Mouse (Mus musculus): ENCODE results near the gene Smarcb1.
A peak's percentile ranks its signal among the peaks of the same experiment; 100 is the strongest.

Gene Smarcb1

DNA sequence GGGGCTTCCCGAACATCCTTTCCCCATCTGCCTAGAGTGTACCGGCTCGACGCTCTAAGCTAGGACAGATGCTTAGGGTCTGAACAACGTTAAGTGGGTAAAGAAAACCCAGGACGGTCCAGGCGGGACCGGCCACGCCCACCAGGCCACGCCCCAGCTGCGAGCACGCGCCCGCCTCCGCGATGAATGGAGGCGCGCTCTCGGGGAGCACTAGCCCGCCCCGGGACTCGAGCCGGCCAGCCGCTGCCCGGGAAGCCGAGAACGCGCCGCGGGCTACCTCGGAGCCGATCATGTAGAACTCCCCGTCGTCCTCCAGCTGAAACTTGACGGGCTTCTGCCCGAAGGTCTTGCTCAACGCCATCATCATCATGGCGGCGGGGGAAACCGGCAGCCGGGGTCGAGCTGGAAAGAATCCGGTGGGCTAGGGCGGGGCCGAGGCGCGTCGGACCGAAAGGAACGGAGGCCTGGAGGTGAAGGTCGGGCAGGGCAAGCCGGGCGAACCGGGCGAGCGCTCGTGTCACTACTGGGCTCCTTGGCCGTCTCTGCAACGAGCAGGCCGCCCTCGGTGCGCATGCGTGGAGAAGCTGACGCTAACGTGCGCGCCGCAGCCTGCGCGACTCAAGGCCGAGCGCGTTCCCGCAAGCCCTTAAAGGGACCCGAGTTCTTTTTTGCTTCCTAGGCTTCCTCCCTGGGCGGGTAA lies at the start of gene Smarcb1:
Smarcb1 (minus strand) TSS at position 592 of the 700 bp plus-strand sequence.
- peak; percentile 95 for DNase-seq (ENCODE audit: low spot score)

DNA sequence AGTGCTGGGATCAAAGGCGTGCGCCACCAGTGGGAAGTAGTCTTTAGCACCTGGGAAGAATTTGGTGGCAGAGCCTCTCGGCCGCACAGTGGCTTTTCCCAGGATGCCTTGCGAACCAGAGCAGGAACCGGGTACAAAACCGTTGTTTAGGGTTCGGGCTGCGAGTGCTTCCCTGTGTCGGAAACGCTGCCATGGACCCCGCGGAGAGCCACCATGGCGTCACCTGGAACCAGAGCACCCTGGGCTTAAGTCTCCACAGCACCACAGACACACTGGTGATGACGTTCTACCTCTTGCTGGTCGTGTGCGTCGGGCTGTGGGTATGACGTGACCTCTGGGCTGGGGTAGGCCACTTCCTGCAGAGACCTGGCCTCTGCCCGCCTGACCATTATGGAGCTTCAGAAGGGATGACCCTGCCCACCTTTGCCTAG lies 33.0 kb upstream of the Smarcb1 start, which contains the start of gene Gm5134:
Gm5134 (plus strand) TSS at position 134 of the 431 bp plus-strand sequence.
- no peak for DNase-seq (ENCODE audit: low spot score)

DNA sequence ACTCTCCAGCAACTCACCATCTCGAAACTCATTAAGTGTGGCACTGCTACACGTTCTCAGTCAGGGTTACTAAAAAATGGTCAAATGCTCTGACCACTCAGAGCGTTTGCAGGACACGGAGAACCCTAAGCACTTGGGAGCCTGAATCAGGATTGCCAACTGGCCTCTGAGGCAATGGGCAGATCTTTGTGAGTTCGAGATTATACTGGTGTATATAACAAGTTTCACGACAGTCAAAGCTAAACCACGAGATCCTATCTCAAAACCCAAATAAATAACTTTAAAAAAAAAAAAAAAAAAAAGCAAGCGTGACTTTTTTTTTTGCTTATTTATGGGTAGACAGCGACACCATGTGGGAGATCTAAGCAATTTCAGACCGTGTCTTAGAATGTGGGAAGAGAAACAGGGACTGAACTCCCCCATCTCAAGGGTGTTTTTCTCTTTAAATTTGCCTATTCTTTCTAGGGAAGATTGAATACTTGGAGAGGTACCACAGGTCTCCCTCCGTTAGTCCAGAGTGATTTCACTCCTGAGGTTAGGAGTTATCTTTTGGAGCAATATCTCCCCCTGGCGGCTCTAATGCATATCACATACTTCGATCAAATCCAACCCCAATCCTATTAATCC lies 30.1 kb upstream of the Smarcb1 start:
- peak; percentile 70 for DNase-seq (ENCODE audit: low spot score)

DNA sequence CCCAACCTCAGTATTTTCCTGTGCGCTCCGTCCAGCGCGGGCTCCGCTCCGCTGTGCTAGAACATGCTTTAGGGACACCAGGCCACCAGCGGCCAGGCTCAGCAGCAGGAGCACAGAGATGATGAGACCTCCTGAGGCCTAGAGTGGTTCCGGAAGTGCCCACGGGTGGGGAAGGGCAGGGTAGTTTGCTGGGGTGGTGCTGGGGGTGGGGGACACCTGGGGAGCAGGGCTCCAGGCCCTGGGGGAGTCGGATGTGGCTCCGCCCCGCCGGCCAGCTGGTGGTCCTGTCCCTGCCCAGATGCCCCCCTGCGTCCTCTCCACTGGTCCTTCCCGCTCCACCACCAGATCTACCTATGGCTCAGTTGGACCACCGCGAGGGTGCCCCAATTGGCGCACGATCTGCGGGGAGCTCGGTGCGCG lies 29.4 kb upstream of the Smarcb1 start:
- no peak for DNase-seq (ENCODE audit: low spot score)

DNA sequence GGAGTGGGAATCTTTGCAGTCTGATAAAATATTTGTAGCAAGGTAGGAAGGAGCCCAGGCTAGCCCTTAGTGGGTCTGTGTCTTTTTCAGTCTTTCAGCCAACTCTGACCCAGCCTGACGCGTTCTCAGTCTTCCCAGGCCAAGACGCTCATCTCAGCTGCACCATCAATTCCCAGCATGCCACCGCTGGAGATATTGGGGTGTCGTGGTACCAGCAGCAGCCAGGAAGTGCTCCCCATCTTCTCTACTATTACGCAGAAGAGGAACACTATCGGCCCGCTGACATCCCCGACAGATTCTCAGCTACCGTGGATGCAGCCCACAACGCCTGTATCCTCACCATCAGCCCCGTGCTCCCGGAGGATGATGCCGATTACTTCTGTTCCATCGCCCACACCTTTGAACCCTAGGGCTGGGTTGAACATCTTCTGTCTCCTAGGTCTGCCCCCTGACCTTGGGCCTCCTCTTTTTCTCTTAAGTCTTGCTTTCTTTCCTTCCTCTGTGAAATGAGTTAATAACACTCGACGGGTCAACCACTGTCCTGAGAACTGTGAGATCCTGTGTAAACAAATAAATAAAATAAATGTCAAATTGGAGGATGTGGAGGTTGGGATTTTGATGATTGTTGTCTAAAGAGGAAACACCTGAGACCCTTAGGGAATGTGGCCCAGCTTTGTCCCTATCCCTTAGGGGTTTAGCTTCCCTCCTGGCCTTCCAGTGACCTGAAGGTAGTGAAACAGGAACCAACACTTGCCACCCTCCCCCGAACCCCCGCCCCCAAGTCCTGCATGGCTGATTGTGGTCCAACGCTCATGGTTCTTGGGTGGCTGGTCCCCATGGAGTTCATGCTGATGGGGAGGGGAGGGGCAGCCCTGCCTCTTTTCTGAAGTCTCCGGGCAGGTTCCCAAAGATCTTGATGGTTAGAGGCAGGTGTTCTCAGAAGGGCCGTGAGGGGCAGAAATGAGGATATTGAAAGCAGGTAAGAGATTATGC lies 27.9 kb upstream of the Smarcb1 start:
- no peak for DNase-seq (ENCODE audit: low spot score)

DNA sequence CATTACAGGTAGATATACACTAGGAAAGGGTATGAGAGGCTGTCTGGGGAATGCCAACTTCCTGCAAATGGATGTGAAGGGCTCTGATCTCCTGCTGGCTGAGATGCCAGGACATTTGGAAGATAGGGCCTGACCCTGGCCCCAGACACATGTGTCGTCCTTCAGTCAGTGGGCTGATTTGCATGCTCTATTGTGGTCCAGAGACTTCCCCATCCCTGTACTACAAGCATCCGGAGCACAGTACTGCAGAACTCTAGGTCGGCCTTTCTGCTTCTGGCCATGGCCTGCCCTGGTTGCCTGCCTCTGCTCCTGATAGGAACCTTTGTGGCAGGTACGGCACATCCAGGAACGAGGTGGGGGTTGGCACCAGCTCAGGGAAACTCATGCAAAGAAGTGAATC lies 26.7 kb upstream of the Smarcb1 start:
- DNase-seq (ENCODE audit: low spot score), result no peak

DNA sequence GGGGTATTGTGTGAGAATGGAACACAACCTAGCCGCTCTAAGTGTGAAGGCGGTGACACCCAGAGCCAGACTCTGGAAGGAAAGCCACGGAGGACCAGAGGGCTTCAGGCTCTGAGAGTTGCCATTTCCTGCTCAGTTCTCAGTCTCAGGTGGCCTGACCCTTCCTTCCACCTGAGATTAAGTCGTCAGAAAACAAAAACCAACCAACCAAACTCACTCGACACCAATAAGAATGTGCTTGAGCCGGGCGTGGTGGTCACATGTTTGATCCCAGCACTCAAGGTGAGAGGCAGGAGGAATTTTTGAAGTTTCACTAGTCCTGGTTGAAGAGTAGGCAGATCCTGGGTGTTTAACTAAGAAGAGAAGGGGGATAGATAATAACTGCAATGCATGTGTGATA lies 24.5 kb upstream of the Smarcb1 start:
- no peak for DNase-seq (ENCODE audit: low spot score)

DNA sequence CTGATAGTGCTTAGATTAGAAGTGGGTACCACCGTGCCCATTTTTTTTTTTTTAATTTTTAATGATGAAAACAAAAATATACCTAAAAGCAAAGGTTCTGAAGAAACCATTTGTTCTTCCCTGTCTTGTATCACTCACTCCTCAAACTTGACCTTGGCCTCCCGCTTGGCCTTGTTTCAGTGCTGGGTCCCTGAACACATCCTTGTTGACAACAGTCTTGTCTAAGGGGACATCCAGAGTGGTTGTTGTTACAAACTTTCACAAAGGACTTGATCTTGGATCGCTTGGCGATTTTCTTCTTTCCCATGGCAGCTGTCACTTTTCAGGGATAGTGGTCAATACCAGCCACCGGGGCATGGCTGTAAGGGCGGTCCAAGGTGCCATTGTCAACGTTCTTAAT lies 23.8 kb upstream of the Smarcb1 start:
- no peak for DNase-seq (ENCODE audit: low spot score)

DNA sequence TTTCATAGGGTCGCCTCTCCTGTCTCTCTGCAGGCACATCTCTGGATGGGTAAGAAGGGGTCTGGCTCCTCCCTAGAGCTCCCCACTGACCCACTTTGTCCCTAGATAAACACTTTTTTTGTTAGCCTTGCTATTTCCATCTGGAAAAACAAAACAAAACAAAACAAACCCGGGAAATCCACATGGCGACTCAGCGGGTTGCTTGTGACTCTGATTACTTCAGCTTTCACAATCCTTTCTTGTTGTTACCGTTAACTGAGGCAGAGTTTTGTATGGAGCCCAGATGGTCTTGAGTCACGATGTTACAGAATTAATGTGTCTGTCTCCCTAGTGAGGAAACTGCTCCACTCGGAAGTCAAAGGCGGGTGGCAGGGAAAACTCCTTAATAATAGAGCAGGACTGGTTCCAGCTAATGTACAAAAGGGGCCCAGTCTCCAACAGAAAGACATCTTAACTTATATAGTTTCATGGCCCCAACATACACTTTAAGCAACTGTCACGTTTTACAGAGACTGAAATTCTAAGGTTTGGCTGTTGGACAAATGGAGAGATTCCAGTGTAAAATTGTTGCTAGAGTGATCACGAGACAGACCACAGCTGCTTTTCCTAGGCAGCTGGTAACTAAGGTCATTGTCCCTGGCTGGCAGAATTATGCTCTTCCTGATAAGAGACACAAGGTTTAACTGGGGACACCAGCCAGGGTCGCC lies 22.8 kb upstream of the Smarcb1 start:
- no peak for DNase-seq (ENCODE audit: low spot score)

DNA sequence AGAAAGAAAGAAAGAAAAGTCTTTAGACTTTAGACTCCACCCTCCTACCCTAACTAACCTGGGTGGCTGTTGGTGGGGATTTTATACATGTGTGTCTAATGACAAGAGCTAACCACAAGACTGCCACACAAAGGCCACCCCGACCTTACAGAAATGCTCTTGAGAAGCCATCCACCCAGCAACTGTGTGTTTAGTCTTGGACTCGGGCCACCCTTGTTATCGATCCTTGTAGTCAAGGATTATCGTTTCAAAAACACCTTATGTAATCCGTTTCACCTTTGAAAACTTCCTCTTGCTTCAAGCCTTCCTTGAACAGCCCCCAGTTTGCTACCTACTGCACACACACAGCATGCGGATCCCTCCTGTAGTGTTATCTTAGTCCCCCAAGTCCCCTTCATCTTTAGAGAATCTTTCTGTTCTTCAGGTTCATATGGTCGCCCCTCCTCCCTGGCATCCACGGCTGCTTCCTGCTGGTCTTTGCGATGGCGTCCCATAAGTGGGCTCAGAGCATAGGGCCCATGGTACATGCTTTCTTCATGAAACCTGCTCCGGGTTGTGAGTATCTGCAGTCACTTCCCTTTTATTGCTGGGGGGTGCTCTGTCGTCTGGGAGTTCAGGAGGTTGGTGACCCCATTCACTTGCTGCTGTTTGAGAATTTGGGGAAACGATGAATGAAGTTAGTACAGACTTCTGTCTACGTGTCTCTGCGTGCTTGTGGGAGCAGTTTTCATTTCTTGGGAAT lies 21.5 kb upstream of the Smarcb1 start, which contains the start of gene Vpreb3:
Vpreb3 (plus strand) TSS at position 322 of the 742 bp plus-strand sequence.
- DNase-seq (ENCODE audit: low spot score), result no peak

DNA sequence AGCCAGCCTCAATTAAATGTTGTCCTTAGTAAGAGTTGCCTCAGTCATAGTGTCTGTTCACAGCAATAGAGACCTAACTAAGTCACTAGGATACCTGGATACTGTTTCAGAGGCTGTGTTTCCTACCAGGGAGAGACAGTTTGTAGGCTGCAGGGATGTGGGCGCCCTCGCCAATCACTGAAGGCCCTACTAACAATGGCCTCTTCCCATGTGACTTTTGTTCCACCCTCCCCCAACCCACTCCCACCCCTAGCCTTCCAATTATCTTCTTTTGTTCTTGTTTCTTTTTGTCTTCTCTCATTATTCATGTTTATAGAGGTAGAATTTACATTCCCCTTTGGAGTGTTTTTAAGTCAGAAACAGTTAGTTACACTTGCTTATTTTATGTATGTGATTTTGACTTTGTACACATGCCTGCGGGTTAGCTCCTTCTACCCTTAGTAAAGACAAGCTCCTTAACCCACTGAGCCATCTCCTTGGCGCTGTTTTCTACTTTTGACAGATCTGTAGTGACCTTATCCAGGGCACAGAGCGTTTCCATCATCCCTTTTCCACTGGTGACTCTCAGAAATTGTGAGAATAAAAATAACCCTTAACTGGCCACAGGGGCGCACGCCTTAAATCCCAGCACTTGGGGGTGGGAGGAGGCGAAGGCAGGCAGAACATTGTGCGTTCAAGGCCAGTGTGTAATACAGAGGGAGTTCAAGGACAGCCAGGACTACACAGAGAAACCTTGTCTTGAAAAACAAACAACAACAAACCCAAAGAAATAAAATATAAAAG lies 19.8 kb upstream of the Smarcb1 start:
- no peak for DNase-seq (ENCODE audit: low spot score)

DNA sequence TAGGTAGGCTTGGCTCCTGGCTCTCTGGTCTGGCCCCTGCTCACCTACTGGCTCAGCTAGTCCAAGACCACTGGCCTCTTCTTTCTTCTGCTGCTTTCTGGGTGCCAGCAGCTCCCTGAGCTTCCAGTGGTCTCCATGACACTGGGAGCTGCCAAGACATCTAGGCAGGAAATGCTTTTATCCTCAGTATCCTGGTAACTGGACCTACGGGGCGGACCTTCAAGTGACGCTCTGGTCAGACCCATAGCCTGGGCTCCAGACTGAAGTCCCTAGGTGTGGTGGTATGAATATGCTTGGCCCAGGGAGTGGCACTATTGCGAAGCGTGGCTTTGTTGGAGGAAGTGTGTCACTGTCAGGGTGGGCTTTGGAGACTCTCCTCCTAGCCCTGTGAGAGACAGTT lies 19.1 kb upstream of the Smarcb1 start, which contains the start of gene Gm867:
Gm867 (minus strand) TSS at position 153 of the 400 bp plus-strand sequence.
- no peak for DNase-seq (ENCODE audit: low spot score)

DNA sequence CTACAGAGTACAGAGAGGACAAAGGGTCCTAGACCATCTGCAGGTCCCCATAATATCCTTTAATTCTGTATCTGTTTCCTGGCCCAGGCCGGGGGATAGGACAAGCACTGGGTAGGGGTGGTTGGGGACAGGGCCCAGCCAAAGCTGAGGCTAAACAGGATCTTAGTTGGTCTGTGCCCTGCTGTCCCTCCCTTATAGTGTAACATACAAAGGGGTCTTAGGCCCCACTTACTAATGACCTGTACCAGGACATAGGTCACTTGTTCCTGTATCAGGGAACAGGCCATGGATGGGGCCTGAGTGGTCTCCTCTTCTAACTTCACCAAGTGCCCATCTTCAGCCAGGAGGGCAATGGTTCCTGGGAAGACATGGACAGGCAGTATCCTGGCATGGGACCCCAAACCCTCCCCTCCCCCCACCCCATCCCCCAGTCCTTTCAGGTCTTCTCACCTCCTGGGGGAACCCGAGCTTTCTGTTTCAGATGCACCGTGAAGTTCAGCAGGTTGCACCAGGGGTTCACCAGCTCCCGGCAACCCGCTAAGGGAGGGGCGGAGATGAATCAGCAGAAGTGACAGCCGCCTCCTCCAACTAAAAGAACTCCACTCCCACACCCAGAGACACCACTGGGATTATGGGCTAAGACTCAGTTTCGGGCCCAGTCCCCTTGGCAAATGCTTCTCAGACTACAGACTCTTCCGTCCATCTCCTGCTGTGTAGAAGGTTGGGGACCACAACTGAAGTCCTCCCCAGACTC lies 18.2 kb upstream of the Smarcb1 start:
- DNase-seq (ENCODE audit: low spot score), result no peak

DNA sequence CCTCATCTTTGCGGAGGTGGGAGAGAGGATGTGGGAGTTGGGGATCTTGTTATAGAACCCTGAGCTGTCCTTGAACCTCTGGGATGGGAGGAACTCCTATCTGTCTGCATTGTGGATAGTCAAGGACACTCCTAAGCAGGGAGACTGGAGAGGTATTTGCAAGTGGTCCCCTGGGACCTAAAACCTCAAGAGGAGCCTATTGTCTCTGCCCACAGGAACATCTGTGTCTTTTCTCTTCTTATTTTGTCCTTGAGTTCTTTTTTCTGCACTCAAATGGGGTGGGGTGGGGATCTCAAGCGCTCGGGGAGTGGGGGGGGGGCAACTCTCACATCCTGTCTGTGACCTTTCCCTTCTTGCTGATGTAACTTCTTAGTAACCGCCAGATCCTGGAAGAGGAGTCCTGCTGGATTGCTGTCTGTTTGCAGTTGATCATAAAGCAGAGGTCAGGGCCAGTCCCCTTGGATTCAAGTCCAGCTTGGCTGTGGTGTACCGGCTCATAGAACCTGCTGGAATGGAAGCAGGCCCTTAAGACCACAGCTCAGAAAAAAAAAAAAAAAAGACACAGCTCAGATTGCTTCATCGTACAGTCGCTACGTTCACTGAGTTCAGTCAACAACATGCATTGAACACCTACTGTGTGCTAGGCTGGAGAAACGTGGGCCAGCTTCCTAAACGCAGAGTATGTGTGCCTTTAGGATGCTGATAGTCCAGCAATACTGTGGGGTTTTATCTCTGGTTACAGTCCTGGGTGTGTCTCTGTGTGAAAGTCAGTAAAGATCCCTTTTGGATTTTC lies 16.6 kb upstream of the Smarcb1 start:
- no peak for DNase-seq (ENCODE audit: low spot score)

DNA sequence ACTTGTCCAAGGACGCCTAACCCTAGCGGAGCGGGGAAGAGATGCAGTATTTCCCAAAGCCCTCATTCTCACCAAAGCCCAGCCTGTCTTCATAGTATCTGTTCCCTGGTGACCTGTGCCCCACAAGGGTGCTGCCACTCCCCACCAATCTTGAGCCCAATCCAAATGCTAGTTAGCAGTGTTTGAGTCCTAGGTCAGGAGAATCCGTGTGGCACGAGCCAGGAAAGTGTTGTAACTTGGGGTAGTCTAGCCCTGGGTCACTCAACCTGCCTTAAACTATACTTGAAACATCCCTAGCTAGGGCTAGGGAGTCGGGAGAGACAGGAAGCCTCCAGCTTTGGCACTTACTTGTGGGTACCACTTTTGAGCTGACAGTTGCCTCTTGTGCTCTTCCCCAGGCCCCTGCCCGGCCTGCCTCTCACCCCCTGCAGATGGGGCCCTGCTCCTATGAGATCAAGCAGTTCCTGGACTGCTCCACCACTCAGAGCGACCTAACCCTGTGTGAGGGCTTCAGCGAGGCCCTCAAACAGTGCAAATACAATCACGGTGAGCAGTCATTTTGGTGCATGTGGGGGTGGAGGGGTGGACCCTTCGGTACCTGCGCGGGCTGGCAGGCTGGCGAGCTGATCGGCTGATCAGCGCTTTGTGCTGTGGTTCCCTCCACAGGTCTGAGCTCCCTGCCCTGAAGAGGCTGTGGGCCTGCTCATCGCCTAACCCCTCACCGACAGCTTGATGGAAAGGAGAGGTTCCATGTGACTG lies 15.7 kb upstream of the Smarcb1 start:
- no peak for DNase-seq (ENCODE audit: low spot score)

DNA sequence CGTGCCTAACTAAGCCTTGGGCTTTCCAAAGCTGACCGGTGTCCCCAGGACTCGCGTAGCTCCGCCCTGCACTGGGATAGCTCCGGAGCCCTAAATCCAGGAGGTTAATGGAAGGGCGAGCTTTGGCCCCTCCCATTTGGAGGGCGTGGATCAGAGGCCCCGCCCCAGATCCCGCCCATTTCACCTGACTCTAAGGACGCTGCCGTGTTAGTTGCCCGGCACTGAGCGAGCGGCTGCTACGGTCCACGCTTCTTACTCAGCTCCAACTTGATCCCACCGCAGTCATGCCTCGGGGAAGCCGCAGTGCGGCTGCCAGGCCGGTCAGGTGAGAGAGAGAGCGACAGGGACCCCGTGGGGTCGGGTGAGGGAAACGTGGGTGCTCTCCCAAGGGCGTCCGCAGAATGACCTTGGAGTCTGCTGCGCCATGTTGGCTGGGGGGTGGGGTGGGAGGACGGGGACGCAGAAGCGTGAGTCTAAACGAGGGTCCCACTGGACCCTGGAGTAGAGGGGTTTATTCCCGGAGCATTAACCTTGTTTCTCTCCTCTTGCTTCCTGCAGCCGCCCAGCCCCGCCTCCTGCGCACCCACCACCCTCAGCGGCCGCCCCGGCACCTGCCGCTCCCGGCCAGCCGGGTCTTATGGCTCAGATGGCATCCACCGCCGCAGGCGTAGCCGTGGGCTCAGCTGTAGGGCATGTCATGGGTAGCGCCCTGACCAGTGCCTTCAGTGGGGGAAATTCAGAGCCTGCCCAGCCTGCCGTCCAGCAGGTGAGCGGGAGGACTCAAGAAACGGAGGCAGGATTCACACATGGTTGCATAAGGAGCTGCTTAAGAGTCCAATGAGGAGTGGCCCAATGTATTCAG lies 14.5 kb upstream of the Smarcb1 start, which contains the start of gene Mmp11:
Mmp11 (minus strand) TSS at position 817 of the 862 bp plus-strand sequence.
- DNase-seq (ENCODE audit: low spot score), result peak; percentile 71

DNA sequence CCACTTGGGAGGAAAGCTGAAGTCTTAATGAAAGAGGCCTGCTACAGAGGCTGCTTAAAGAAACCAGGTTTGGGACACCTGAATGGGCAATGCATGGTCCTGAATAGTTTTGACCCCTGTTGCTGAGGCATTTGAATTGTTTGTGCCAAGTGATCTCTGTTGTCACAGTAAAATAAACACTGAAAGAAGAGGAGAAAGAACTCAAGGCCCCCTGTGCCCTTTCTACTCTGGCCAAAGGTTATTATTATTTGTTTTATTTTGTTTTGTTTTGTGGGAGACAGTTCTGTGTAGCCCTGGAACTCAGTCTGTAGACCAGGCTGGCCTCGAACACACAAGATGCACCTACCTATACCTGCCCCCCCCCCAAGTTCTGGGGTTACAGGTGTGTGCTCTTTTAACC lies 13.6 kb upstream of the Smarcb1 start:
- no peak for DNase-seq (ENCODE audit: low spot score)

Measured in layer of hippocampus, adult 11-12 months (tissue).